Mouse (Mus musculus): ENCODE results near the gene Ccdc124. TPM values are rescaled to one million over a fixed set of nuclear protein-coding genes. Genes with fewer than 3 reads are reported as not detected.

The Ccdc124 gene
- total RNA-seq (2021) (10 to 100 TPM; 65.0 TPM), polyA plus RNA-seq (2012; rRNA removed) (52.5 and 58.3 TPM in 2 replicates)
- long read RNA-seq, transcript Ccdc124-201 (5 exons, 1,356 nt) = major isoform, 64 of 75 reads
- long read RNA-seq, partial matches to known transcripts = 10 of 75 reads
- long read RNA-seq, other reads (novel, unspliced or antisense) = 1 of 75 reads

GRCm38 (mm10) chr8:70873364-70873985, at the start of gene Ccdc124:
TSS of gene Ccdc124 (minus strand) at chr8:70873935.
- peak; percentile 95 for DNase-seq

GRCm38 (mm10) chr8:70920049-70920922, 46.6 kb upstream of the Ccdc124 start:
- DNase-seq = no peak

DNA sequence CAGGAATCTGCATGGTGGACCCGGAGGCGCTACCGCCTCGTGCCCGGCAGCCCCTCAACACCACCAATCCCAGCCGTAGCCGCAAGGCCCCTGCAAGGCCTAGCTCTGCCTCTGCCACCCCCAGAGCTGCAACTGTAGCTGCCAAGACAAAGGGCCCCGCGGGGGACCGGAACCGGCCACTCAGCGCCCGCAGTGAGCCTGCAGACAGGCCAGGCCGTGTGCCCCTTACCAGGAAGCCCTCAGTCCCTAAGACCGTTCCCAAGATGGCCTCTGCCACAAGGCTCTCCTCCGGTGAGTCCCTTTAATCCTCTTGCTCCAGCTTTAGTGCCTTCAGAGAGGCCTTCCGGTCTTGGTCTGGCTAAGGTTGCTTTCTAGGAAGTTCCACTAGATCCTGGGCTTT, 41.0 kb upstream of the Ccdc124 start:
- DNase-seq = no peak

DNA sequence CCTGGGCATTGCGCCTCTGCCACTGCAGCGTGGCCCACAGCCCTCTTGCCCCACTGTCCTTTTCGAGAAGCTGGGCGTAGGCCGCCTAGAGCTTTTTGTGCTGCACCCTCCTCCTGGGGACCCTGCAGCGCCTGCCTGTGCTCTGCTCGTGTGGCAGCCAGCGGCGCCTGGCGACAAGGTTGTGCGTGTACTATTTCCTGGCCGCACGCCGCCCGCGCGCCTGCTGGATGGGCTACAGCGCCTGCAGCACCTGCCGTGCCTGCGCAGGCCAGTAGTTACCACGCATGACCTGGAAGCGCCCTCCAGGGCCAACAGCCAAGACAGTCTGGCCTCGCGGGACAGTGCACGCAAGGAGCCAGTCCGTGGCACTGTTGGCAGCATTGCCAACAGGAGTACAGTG, 39.8 kb upstream of the Ccdc124 start:
- no peak for DNase-seq

GRCm38 (mm10) chr8:70912955-70913354, 39.2 kb upstream of the Ccdc124 start:
- DNase-seq = no peak

- no peak for DNase-seq
Observed at GRCm38 (mm10) chr8:70911596-70911995, 37.9 kb upstream of the Ccdc124 start.

- DNase-seq = no peak
Observed at GRCm38 (mm10) chr8:70907518-70907917, 33.8 kb upstream of the Ccdc124 start.

- peak; percentile 85 for DNase-seq
Observed at GRCm38 (mm10) chr8:70905831-70906736, 32.3 kb upstream of the Ccdc124 start, which contains the start of gene Map1s. TSS of gene Map1s (plus strand) at chr8:70905932.

DNA sequence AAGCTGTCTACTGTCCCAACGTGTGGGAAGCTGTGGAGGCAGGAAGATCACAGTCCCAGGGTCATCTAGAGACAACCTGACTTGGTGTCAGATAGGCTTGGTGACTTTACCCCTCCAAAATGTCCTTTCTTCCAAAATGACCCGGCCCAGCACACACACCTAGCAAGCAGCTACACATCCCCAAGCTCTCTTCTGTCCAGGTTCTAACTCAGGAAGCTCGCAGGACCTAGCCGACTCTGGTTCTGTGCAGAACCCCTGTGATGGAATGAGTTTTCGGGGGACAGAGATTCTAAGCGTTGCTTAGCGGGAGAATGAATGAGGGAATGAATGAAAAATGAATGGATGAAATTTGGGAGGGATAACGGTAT, 31.7 kb upstream of the Ccdc124 start:
- DNase-seq = no peak

DNA sequence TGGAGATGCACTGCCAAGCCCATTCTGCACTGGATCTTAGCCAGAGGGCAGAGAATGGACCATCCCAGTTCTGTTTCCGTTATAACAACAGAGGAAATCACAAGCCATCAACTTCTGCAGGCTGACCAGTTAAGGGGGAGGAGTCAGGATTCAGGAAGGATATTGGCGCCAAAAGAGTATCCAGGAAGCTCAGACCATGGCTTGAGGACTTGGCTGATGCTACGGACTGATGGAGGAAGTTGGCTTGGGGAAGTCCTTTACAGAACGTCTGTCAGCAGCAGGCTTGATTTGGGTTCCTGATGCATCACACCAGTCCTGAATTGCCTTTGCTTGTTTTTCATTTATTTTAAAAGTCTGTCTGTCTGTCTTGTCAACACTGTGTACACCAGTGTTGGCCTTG, 30.8 kb upstream of the Ccdc124 start:
- peak; percentile 48 for DNase-seq

DNA sequence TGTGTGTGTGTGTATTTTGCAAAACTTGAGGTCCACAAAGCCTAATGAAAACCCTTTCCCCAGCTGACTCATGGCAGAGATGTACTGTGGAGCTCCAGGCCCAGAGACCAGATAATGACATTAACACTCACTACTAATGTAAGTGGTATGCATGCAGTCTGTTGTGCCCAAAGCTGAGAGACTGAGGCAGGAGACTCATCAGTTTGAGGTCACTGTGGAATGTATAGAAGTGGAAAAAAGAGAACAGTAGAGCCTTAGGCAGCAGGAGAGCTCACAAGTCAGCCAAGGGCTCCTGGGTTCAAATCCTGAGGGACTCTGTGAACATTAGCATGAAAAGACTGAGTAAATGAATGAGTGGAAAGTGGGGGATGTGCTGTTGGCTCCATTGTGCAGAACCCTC, 29.8 kb upstream of the Ccdc124 start:
- no peak for DNase-seq

DNA sequence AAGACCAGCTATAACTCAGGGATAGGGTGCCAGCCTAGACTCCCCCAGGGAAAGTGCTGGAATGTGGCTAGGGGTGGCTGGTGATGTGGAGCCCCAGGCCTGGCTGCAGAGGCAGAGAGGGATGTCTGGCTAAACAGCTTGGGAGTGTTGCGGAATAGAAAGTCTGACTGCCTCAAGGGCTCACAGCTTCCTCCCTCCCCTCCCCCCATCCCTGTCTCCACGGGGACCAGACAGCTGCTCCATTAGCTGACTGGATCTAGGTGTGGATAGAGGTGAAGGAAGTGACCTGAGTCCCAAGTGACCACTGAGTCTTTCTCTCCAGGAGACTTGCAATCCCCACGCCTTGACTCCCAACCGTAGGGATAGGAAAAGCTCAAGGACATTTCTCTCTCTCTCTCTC, 29.4 kb upstream of the Ccdc124 start:
- DNase-seq = no peak

DNA sequence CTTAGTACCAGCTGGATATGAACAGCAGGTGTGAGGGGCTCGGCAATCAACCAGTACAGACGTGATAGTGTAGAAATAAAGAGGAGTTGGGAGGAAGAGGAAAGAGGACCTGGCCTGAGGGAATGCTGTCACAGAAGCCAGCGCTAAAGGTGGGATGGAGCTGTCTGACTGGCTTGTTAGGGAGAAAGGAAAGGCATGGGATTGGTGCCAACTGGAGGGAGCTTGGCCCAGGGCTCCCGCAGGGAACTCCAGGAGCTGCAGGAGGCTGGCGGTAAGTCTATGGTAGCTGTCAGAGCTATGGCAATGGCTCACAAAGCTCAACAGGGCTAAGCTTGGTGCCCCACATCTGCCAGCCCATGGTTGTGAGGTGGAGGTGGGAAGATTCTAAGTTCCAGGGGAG, 28.5 kb upstream of the Ccdc124 start:
- DNase-seq = no peak

DNA sequence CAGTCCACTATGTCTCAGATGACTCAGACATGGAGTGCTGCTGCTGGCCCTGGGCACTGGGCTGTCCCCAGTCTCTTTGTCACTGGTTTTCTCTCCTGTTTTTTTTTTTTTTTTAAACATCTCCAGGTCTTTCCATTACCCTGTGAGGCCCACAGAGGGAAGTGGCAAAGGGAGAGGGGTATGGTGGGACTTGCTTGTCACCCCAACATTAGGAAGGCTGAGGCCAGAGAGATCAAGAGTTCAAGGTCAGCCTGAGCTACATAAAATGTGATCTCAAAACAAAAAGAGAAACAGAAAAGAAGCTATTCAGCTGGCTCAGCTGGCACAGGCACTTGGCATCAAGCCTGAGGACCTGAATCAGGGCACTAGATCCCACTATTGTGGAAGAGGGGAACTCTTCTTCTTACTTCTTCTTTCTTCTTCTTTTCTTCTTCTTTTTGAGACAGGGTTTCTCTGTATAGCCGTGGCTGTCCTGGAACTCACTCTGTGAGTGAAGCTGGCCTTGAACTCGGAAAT, 27.2 kb upstream of the Ccdc124 start:
- DNase-seq = peak; percentile 55

DNA sequence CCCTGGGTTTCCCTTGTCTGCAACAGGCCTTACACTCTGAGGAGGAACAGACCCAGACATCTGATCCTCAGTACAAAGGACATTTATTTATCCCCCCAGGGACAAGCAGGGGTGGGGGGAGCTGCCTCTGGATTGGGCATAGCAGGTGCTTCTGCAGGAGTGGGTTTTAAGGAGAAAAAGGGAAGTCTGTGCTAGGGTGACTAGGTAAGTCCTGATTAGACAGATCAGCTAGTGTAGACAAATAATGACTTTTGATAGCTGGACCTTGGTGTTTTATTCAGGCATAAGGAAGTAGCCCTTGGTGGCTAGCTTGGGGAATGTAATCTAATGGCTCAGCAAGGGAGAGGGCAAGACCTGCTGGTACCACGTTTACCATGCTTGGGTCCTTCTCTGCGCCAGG, 25.5 kb upstream of the Ccdc124 start:
- no peak for DNase-seq

GRCm38 (mm10) chr8:70898661-70899198, 25.0 kb upstream of the Ccdc124 start:
- DNase-seq = no peak

DNA sequence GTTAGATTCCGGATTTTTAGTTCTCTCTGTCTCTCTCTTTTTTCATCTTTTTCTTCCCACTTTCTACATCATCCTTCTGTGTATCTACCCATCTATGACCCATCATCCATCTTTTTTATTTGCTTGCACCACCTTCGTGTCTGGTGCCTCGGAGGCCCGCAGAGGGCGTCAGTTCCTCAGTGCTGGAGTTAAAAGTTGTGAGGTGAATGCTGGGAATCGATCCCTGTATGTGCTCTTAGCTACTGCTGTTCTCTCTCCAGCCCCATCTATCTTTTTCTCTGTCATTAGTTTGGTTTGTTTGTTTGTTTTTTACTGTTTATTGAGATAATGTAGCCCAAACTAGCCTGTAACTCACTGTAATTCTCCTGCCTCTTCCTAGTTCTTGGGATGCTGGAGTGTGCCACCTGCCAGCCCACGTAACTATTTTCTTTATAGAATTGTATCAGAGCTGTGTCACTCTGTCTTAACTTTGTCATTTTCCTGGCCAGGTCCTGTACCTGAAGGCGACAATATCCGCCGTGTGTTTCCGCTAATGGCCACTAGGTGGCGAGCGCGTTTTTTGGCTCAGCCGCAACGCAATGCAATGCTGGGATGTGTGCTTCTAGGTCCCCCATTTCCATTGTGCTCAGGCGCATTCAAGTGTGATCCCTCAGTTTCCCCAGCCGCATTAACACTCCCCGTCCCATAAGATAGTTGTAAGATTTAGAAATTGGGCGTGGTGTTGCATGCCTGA, 24.1 kb upstream of the Ccdc124 start:
- DNase-seq = peak; percentile 87

DNA sequence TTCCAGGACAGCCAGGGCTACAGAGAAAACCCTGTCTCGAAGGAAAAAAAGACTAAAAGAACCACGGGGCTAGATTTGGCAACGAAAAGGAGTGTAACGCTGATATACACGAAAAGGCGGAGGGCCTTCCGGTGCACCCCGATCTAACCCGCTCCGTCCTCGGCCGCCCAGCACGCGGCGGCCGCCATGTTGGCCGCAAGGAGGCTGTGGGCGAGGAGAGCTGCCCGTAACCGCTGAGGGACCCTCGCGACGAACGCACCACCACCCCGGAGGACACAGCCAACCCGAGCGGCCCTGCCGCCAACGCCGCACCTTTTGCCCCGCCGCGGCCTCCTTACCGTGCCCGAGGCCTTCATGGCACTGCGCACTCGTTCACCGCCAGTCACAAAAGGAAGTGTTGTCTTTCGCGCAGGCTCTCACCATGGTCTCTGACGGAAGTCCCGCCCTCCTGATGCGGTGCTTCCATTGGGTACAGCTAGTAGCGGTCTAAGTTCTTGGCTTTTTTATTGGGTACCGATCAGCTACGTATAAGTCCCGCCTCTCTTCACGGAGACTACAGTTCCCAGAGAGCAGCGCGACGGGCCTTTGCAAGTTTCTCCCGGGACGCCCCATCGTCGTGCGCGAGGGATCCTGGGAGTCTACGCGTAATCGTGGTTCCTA, 23.4 kb upstream of the Ccdc124 start, which contains the start of gene Rpl18a:
Rpl18a (minus strand) TSS at position 392 of the 660 bp plus-strand sequence.
- peak; percentile 96 for DNase-seq

DNA sequence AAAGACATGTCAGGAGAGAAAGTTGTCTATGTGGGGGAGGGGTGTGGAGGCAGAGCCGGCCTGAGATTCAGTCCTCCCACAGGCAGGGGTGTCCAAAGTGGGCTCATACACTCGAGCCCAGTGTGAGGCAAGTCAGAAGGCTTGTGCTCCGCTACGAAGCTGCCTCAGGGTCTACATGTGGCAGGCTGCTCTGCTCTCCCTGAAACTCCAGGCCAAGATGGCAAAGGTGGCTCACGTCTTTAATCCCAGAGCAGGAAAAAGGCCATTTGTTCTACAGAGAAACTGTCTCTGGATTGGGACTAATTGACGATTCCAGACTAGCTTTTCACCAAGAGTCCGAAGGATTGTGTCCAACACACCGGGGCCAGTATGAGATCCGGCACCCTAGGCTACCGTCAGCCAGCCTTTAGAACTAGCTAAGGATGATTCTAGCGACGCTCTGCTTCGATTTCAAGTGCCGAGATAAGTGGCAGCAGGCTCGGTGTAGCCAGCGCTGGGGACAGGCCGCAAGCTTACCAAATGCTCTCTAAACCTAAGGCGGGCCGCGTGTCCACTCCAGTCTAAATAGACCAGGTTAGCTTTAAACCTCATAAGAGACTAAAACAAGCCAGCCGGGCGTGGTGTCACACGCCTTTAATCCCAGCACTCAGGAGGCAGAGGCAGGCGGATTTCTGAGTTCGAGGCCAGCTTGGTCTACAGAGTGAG, 22.7 kb upstream of the Ccdc124 start:
- no peak for DNase-seq
